Mouse (Mus musculus) inflammation-experienced regulatory T-cells, adult 6 months (primary cell): ENCODE measurements around the gene Olfr74. TPM values are rescaled to one million over a fixed set of nuclear protein-coding genes. Genes with fewer than 3 reads are reported as not detected.
"Not testable (repeated sequence)": the region's sequence is repeated elsewhere in the genome, so short reads cannot be mapped to it uniquely, and the experiment has no call there.

Experiments
- ATAC-seq: one replicate; pipeline ENCODE4 v1.8.0; 2017
- polyA plus RNA-seq, 3 experiments: library from polyadenylated mRNA; unstranded; fragments of 100-300 nt; shearing (Covaris generic); gene quantifications; one replicate each; pipeline ENCODE4 v1.2.1; 2017

The Olfr74 gene
- polyA plus RNA-seq = not detected

GRCm38 (mm10) chr2:87974563-87974962 is at the start of gene Olfr74:
TSS of gene Olfr74 (minus strand) at chr2:87974663.
- no peak for ATAC-seq

- ATAC-seq = not testable (repeated sequence)
These were observed 48.0 kb upstream of the Olfr74 start, which contains the start of gene Olfr1161 for GRCm38 (mm10) chr2:88022474-88022873. TSS of gene Olfr1161 (plus strand) at chr2:88022774.

GRCm38 (mm10) chr2:88007515-88008318 is 33.3 kb upstream of the Olfr74 start, which contains the start of gene Olfr1160:
TSS of gene Olfr1160 (minus strand) at chr2:88008268.
- no peak for ATAC-seq

DNA sequence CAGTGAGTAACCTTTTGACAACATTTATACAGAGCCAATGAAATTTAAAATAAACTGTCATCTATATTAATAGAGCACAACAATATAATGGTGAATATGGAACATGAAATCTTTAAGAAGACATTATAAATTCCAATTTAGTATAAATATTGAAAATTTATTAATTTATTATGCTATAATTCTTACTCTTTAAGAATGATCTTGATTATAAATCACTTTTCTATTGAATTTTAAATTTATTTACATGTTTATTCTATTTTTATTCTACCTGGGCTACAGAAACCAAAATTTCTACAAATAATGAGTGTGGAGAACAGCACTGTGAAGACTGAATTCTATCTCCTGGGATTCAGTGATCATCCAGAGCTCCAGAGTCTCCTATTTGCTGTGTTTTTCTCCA is 15.3 kb upstream of the Olfr74 start, which contains the start of gene Olfr1158:
Gene Olfr1158, plus strand, starts transcription at position 301 of the 400 bp plus-strand sequence.
- ATAC-seq = no peak

- no peak for ATAC-seq
These were observed 6.3 kb downstream of the Olfr74 start, which contains the start of gene Olfr1157 for GRCm38 (mm10) chr2:87968199-87968598. TSS of gene Olfr1157 (minus strand) at chr2:87968299.

- ATAC-seq = no peak
These were observed 21.5 kb downstream of the Olfr74 start, which contains the start of gene Olfr1156 for GRCm38 (mm10) chr2:87953000-87953399. TSS of gene Olfr1156 (minus strand) at chr2:87953100.

DNA sequence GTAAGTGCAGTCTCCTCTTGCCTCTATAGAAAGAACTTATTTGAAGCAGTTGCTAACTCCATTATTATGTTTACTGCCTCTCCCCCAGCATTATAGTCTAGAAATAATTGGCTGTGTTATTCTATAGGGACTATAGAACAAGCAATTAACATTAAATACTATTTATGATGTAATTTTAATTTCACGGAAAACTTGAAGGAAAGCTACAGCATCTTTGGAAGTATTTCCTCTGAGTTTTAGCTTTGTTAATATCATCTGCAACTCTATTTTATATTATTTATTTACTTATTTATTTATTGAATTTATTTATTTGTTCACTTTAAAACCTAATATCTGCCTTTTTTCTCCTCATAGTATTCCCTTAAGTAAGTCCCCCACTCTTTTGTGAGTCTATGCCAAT is 29.4 kb downstream of the Olfr74 start, which contains the start of gene Olfr1155:
Gene Olfr1155, minus strand, starts transcription at position 101 of the 400 bp plus-strand sequence.
- ATAC-seq = no peak

Other genes with a start within 250 kb of the Olfr74 start
- gene Olfr1138, start 234.7 kb downstream of the Olfr74 start, polyA plus RNA-seq = not detected
- not detected for gene Olfr1140, start 230.9 kb downstream of the Olfr74 start, polyA plus RNA-seq
- not detected for gene Olfr1141, start 220.7 kb downstream of the Olfr74 start, polyA plus RNA-seq
- gene Olfr152, start 195.2 kb downstream of the Olfr74 start, polyA plus RNA-seq = not detected
- gene Olfr1143, start 174.1 kb downstream of the Olfr74 start, polyA plus RNA-seq = not detected
- gene Olfr1145, start 164.8 kb downstream of the Olfr74 start, polyA plus RNA-seq = not detected
- not detected for gene Olfr1148, start 144.1 kb downstream of the Olfr74 start, polyA plus RNA-seq
- gene Olfr1150-ps1, start 130.7 kb downstream of the Olfr74 start, polyA plus RNA-seq = not detected
- not detected for gene Olfr1151, start 118.8 kb downstream of the Olfr74 start, polyA plus RNA-seq
- not detected for gene Olfr1152, start 108.2 kb downstream of the Olfr74 start, polyA plus RNA-seq
- gene Olfr1153, start 79.7 kb downstream of the Olfr74 start, polyA plus RNA-seq = not detected
- not detected for gene Olfr1154, start 69.5 kb downstream of the Olfr74 start, polyA plus RNA-seq
- gene Olfr1155, start 29.5 kb downstream of the Olfr74 start, polyA plus RNA-seq = not detected
- gene Olfr1156, start 21.6 kb downstream of the Olfr74 start, polyA plus RNA-seq = under 1 TPM in 1 of 3 experiments, not detected in 2; 0.23 TPM
- gene Olfr1157, start 6.4 kb downstream of the Olfr74 start, polyA plus RNA-seq = not detected
- gene Olfr1158, start 15.4 kb upstream of the Olfr74 start, polyA plus RNA-seq = not detected
- not detected for gene Olfr1160, start 33.6 kb upstream of the Olfr74 start, polyA plus RNA-seq
- not detected for gene Olfr1161, start 48.1 kb upstream of the Olfr74 start, polyA plus RNA-seq
- gene Olfr73, start 63.0 kb upstream of the Olfr74 start, polyA plus RNA-seq = not detected
- not detected for gene Olfr1162, start 76.5 kb upstream of the Olfr74 start, polyA plus RNA-seq
- not detected for gene Olfr1163, start 97.2 kb upstream of the Olfr74 start, polyA plus RNA-seq
- not detected for gene Olfr1164, start 119.3 kb upstream of the Olfr74 start, polyA plus RNA-seq
- not detected for gene Olfr1166, start 153.6 kb upstream of the Olfr74 start, polyA plus RNA-seq
- under 1 TPM in 1 of 3 experiments, not detected in 2; 0.15 TPM for gene Olfr1167, start 180.5 kb upstream of the Olfr74 start, polyA plus RNA-seq
- gene Olfr1168, start 207.2 kb upstream of the Olfr74 start, polyA plus RNA-seq = under 1 TPM in 1 of 3 experiments, not detected in 2; 0.38 TPM